Mouse (Mus musculus) myocyte (in vitro differentiated cells): ENCODE data around the gene Zcchc13.

ENCODE experiments used
- MAX ChIP-seq: IDR thresholded peaks from one replicate; pipeline ENCODE4 v1.6.1; 2011; ENCODE audit warnings: low read depth, mild to moderate bottlenecking, control low read depth
- POLR2A ChIP-seq: IDR thresholded peaks from one replicate; pipeline ENCODE4 v1.6.1; 2011; ENCODE audit warnings: low read depth, mild to moderate bottlenecking, control low read depth, moderate library complexity; ENCODE audit not compliant: insufficient read length
- TCF12 ChIP-seq: IDR thresholded peaks from one replicate; pipeline ENCODE4 v1.6.1; 2011; ENCODE audit warnings: mild to moderate bottlenecking, control low read depth; ENCODE audit not compliant: poor library complexity, insufficient read depth, severe bottlenecking
- USF1 ChIP-seq: IDR thresholded peaks from one replicate; pipeline ENCODE4 v1.6.1; 2011; ENCODE audit warnings: low read depth, mild to moderate bottlenecking, control low read depth, moderate library complexity

- no peak for TF ChIP-seq POLR2A
- no peak for TF ChIP-seq TCF12
- TF ChIP-seq USF1 = no peak
- TF ChIP-seq MAX = no peak
Measured at GRCm38 (mm10) chrX:103617405-103618095, 12.8 kb upstream of the Zcchc13 start.
